Mouse (Mus musculus) urinary bladder, postnatal 25 days (tissue): ENCODE data around the gene Arl15.
A peak's percentile ranks its signal among the peaks of the same experiment; 100 is the strongest.

Source experiments
- DNase-seq: peaks from one replicate; pipeline ENCODE4 v3.0.0; 2022; ENCODE audit warnings: low spot score

Gene Arl15

GRCm38 (mm10) chr13:113845229-113845628 is 50.9 kb downstream of the Arl15 start:
- DNase-seq = no peak

GRCm38 (mm10) chr13:113846413-113846812 is 52.1 kb downstream of the Arl15 start:
- no peak for DNase-seq

- no peak for DNase-seq
Observed at GRCm38 (mm10) chr13:113850431-113851034, 56.2 kb downstream of the Arl15 start.

- no peak for DNase-seq
Observed at GRCm38 (mm10) chr13:113851602-113852375, 57.5 kb downstream of the Arl15 start.

- no peak for DNase-seq
Observed at GRCm38 (mm10) chr13:113852376-113852666, 58.0 kb downstream of the Arl15 start.

- DNase-seq = no peak
Observed at GRCm38 (mm10) chr13:113854146-113854545, 59.8 kb downstream of the Arl15 start.

- no peak for DNase-seq
Observed at GRCm38 (mm10) chr13:113854551-113855312, 60.4 kb downstream of the Arl15 start.

GRCm38 (mm10) chr13:113856946-113857345 is 62.6 kb downstream of the Arl15 start:
- no peak for DNase-seq

GRCm38 (mm10) chr13:113858667-113859391 is 64.5 kb downstream of the Arl15 start:
- no peak for DNase-seq

GRCm38 (mm10) chr13:113859392-113859776 is 65.1 kb downstream of the Arl15 start:
- no peak for DNase-seq

GRCm38 (mm10) chr13:113860816-113861215 is 66.5 kb downstream of the Arl15 start:
- no peak for DNase-seq

GRCm38 (mm10) chr13:113861231-113861630 is 66.9 kb downstream of the Arl15 start:
- no peak for DNase-seq

- DNase-seq = no peak
Observed at GRCm38 (mm10) chr13:113862951-113863350, 68.6 kb downstream of the Arl15 start.

- DNase-seq = no peak
Observed at GRCm38 (mm10) chr13:113863688-113864087, 69.4 kb downstream of the Arl15 start.

GRCm38 (mm10) chr13:113864278-113864677 is 70.0 kb downstream of the Arl15 start:
- DNase-seq = no peak

GRCm38 (mm10) chr13:113864893-113865292 is 70.6 kb downstream of the Arl15 start:
- DNase-seq = peak; percentile 33

GRCm38 (mm10) chr13:113865378-113865777 is 71.1 kb downstream of the Arl15 start:
- no peak for DNase-seq

GRCm38 (mm10) chr13:113865806-113866205 is 71.5 kb downstream of the Arl15 start:
- peak; percentile 51 for DNase-seq

GRCm38 (mm10) chr13:113867736-113868135 is 73.4 kb downstream of the Arl15 start:
- no peak for DNase-seq

- DNase-seq = peak; percentile 57
Observed at GRCm38 (mm10) chr13:113869212-113870205, 75.2 kb downstream of the Arl15 start.

GRCm38 (mm10) chr13:113870403-113870802 is 76.1 kb downstream of the Arl15 start:
- DNase-seq = no peak
